Mouse (Mus musculus): Measurements from ENCODE around the gene Cnnm4.

DNA sequence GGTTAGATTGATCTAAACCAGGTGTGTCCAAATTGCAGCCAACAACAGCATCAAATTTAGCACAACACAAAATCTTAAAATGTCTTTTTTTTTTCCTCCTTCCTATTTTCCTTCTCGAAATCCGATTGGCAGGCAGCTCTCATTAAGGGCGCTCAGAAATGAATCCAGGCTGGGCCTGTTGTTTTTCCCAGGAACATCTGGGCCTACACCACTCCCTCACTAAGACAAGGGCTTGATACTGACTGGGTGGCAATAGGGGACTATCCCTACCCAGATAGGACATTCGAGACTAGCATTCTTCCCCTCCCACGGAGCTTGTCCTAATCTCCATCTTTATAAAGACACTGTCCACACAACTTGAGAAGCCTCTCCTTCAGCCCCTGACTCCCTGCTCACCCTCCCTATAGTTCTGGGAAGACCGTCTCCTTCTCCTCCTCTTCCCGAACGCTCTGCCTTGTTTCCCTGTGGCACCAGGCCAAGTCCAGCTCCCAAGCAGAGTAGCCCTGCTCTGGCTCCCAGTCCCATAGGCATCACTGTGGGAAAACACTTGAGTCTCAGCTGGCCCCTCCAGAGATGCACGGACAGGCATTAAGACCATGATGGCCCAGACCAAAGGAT lies 76.7 kb downstream of the Cnnm4 start:
- TF ChIP-seq CTCF (conservative IDR thresholded peaks at IDR 0.05; ENCODE audit: low read length) (no peak), POU5F1 (IDR thresholded peaks at IDR 0.05; ENCODE audit: borderline replicate concordance, low read length) (no peak), NANOG (IDR thresholded peaks at IDR 0.05; ENCODE audit: borderline replicate concordance, low read length) (no peak)

Data from E14TG2a.4 (cell line).